ENCODE assay signal across 8 mouse cellular contexts in the genomic region with DNA sequence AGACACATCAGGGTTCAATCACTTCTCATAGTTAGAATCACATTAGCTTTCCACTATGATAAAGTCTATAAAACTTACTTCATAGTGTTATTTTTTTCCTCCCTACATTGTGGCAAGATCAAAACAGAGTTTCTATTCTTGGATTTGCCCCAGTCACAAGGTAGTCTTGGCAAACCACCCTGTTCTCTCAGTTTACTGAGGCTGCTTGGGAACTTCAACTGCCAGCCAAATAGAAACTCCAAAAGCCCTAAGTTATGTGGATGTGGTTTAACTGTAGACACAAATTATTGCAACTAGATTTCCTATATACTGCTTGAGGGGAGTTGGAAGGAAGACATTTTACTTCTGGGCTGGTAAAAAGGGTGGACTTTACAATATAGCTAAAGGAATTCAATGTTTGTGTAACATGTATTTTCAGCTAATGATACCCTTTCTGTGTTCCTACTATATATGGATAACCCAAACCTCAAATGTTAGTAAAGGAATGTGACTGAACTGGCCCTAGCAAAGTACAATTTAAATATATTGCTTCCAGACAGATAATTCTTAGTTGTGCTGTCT. TPM values are rescaled to one million over a fixed set of nuclear protein-coding genes. Genes with fewer than 3 reads are reported as not detected.
DNase-seq lines count a peak whose midpoint lies in the region; ATAC-seq and TF ChIP-seq lines count a peak whose summit lies in the region.

A gene (plus strand): TSS at position 511 of the 561 bp plus-strand sequence.

- TF ChIP-seq CTCF in cortical plate, adult 2 months (IDR thresholded peaks at IDR 0.05; ENCODE audit: extremely low read depth, insufficient read depth, low read length), result no peak

- peak within 1 kb of the TSS; percentile 92 for H3K4me2 ChIP-seq in neural tube, embryonic 11.5 days (ENCODE audit: low read depth)
- H3K4me2 ChIP-seq in myocyte (ENCODE audit: low read depth), result peak within 1 kb of the TSS; percentile 93

- no peak within 1 kb of the TSS for H3ac ChIP-seq in myocyte (ENCODE audit: control insufficient read depth, insufficient read length)

- H3K36me3 ChIP-seq in neural tube, embryonic 11.5 days (ENCODE audit: control insufficient read depth, insufficient read depth, low read length), result no peaks in the 10 kb centered on the region
- peaks cover 3% of the 10 kb centered on the region; the same call in 1 of the 2 replicates for H3K36me3 ChIP-seq in heart, embryonic 10.5 days
- H3K36me3 ChIP-seq in myocyte (ENCODE audit: control insufficient read depth, insufficient read depth), result no peaks in the 10 kb centered on the region

- TF ChIP-seq POLR2A in cortical plate, adult 2 months (IDR thresholded peaks at IDR 0.05; ENCODE audit: extremely low read depth, insufficient read depth, low read length), result no peak
- no peak for TF ChIP-seq POLR2A in myocyte (IDR thresholded peaks at IDR 0.05; ENCODE audit: insufficient read length, low read depth)

- H3K27me3 ChIP-seq in neural tube, embryonic 11.5 days (ENCODE audit: control insufficient read depth, insufficient read depth, low read length), result no peaks in the 10 kb centered on the region
- H3K27me3 ChIP-seq in heart, embryonic 10.5 days (ENCODE audit: insufficient read depth, poor library complexity, severe bottlenecking), result no peaks in the 10 kb centered on the region
- no peaks in the 10 kb centered on the region for H3K27me3 ChIP-seq in myocyte (ENCODE audit: control insufficient read depth, insufficient read depth, insufficient read length)

- H3K4me3 ChIP-seq in neural tube, embryonic 11.5 days (ENCODE audit: low read depth, low read length), result peak within 1 kb of the TSS; percentile 38
- H3K4me3 ChIP-seq in cortical plate, adult 2 months (ENCODE audit: insufficient read depth, low read length), result peak within 1 kb of the TSS; percentile 74
- peak within 1 kb of the TSS; percentile 65 for H3K4me3 ChIP-seq in heart, embryonic 10.5 days
- H3K4me3 ChIP-seq in myocyte, result peak within 1 kb of the TSS; percentile 20

- no peaks in the 10 kb centered on the region; the same call in 1 of the 2 replicates for H3K4me1 ChIP-seq in neural tube, embryonic 11.5 days (ENCODE audit: control insufficient read depth, insufficient read depth, low read length)
- H3K4me1 ChIP-seq in cortical plate, adult 2 months (ENCODE audit: control insufficient read depth, insufficient read depth, low read length), result peaks cover 6% of the 10 kb centered on the region; the same call in 1 of the 2 replicates
- H3K4me1 ChIP-seq in heart, embryonic 10.5 days, result peaks cover 42% of the 10 kb centered on the region

- H3K9ac ChIP-seq in neural tube, embryonic 11.5 days (ENCODE audit: low read length), result peak within 1 kb of the TSS; percentile 60

- no peaks in the 10 kb centered on the region for H3K79me2 ChIP-seq in myocyte (ENCODE audit: control insufficient read depth, insufficient read depth)

- no peak within 1 kb of the TSS for H3K27ac ChIP-seq in neural tube, embryonic 11.5 days (ENCODE audit: low read depth, low read length)
- H3K27ac ChIP-seq in cortical plate, adult 2 months (ENCODE audit: insufficient read depth, low read length), result peak within 1 kb of the TSS; percentile 97
- peak within 1 kb of the TSS; percentile 88 for H3K27ac ChIP-seq in heart, embryonic 10.5 days

- no peak for ATAC-seq in neural tube, embryonic 11.5 days (ENCODE audit: insufficient read depth, low FRiP score, low TSS enrichment)

- no peaks in the 10 kb centered on the region for H3K9me3 ChIP-seq in neural tube, embryonic 11.5 days (ENCODE audit: control insufficient read depth, low read length)
- H3K9me3 ChIP-seq in heart, embryonic 10.5 days, result no peaks in the 10 kb centered on the region

- no peak for DNase-seq in neural tube, embryonic 11.5 days (ENCODE audit: low spot score)
- DNase-seq in neural tube, embryonic 10.5 days (ENCODE audit: extremely low spot score, low spot score), result no peak
- no peak for DNase-seq in heart, embryonic 10.5 days (ENCODE audit: low spot score)
- DNase-seq in left cerebral cortex, adult 8-10 months (ENCODE audit: low spot score in 2 of 2), result no peak
- no peak for DNase-seq in spleen, postnatal 10 days (ENCODE audit: low spot score in 2 of 2)
- no peak for DNase-seq in kidney, postnatal 14 days

TF ChIP-seq in myocyte, 11 proteins besides CTCF, POLR2A, EP300 and RAD21:
- TF ChIP-seq USF1 (IDR thresholded peaks at IDR 0.05; ENCODE audit: low read depth), result no peak
- TF ChIP-seq E2F4 (IDR thresholded peaks at IDR 0.05; ENCODE audit: insufficient read depth), result no peak
- no peak for TF ChIP-seq TCF3 (IDR thresholded peaks at IDR 0.05; ENCODE audit: insufficient read length, low read depth)
- no peak for TF ChIP-seq MYOG (IDR thresholded peaks at IDR 0.05; ENCODE audit: control insufficient read depth in 1 of 3, insufficient read depth in 1 of 3, insufficient read length in 2 of 3, low read depth in 2 of 3)
- no peak for TF ChIP-seq POLR2AphosphoS2 (IDR thresholded peaks at IDR 0.05; ENCODE audit: insufficient read length, low read depth)
- TF ChIP-seq CEBPB (IDR thresholded peaks at IDR 0.05; ENCODE audit: insufficient read depth, poor library complexity, severe bottlenecking), result no peak

RNA-seq across cellular contexts. Expression of the gene that starts here (rescaled TPM):
- polyA plus RNA-seq in neural tube, embryonic 11.5 days (2014; fragmentation: Nextera tagmentation; extraction: Ambion mirVana), result 9.3 and 15.7 TPM in 2 replicates
- polyA plus RNA-seq in cortical plate, adult 2 months (2012; rRNA removed), result 41.3 and 42.6 TPM in 2 replicates
- polyA plus RNA-seq in heart, embryonic 10.5 days (2016; fragmentation: Nextera tagmentation; extraction: Ambion mirVana), result 7.9 and 9.5 TPM in 2 replicates
- total RNA-seq in left cerebral cortex, adult 8-10 months (2022), result 10 to 100 TPM; 40.3 to 44.5 (median 42.4) TPM
- 5.8 TPM for polyA plus RNA-seq in myocyte (2012; fragmentation: generic; extraction: Trizol)

Comparison
In these comparisons a context has a peak if more than half of its experiments do, and no peak if none do; other contexts are left out.
1. H3K4me3 ChIP-seq: peak in every context shown above with its lines; median percentile 74 in cortical plate, adult 2 months; 65 in heart, embryonic 10.5 days; 38 in neural tube, embryonic 11.5 days; 20 in myocyte.